Comparison of ENCODE assay signal across 17 mouse cellular contexts in the genomic region with DNA sequence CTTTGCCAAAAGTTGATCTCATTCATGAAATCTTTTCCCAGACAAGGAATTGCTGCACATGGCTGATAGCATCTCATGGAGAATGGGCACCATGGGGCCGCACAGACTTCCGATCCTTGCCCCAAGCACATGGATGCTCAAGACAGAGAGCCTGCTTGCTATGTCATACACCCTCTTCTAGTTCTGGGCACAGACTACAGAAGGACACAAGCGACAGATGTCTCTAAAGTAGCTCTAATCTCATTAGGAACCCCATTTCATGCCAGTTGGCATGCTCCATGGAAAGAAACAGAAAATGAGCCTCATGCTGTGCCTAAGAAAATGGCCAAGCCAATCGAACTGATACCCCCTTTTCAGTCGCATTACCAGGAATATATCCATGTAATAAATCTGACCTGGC.
DNase-seq lines count a peak whose midpoint lies in the region; ATAC-seq and TF ChIP-seq lines count a peak whose summit lies in the region.
"Had no signal": no experiment of that assay in that cellular context is flagged by ENCODE, and none has a peak within 500 bp of the region (broad histone marks: within the 10 kb centered on the region; RNA-seq: fewer than 3 reads in every experiment).

No protein-coding gene starts in this region.

- no peak for TF ChIP-seq CTCF in brain, embryonic 14.5 days (IDR thresholded peaks at IDR 0.05; ENCODE audit: borderline replicate concordance, extremely low read depth, insufficient read depth, insufficient read length)

- no peak overlapping the region for H3K4me2 ChIP-seq in hindbrain, embryonic 16.5 days (ENCODE audit: low read length)

- no peak for DNase-seq in hindbrain, embryonic 10.5 days (ENCODE audit: low spot score)
- peak; percentile 67 for DNase-seq in Muller cell, postnatal 12 days (ENCODE audit: inconsistent ontology term)
- DNase-seq in brain, embryonic 14.5 days (ENCODE audit: low read depth): peak; percentile 82
- peak; percentile 12 to 23 for DNase-seq in heart, postnatal 36 days
- no peak for DNase-seq in liver
- DNase-seq in adrenal gland, postnatal 36 days: no peak
- no peak for DNase-seq in left cerebral cortex, postnatal 25 days (ENCODE audit: low spot score in 2 of 2)
- DNase-seq: adrenal gland, adult 8-10 months; cerebellum, adult 9-10 months; kidney, adult 9 months; right cerebral cortex, adult 18-20 months; thymus, postnatal 36 days had no signal

- no peak overlapping the region for H3K27ac ChIP-seq in hindbrain, embryonic 16.5 days (ENCODE audit: low read depth, low read length)
- H3K27ac ChIP-seq in hindbrain, embryonic 10.5 days: no peak overlapping the region
- H3K27ac ChIP-seq: heart, adult 2 months; left cerebral cortex, adult 2 months had no signal

- TF ChIP-seq POLR2A in brain, embryonic 14.5 days (IDR thresholded peaks at IDR 0.05; ENCODE audit: borderline replicate concordance, extremely low read depth, insufficient read depth, insufficient read length, poor library complexity, severe bottlenecking): no peak

- no peak overlapping the region for H3K9ac ChIP-seq in hindbrain, embryonic 16.5 days (ENCODE audit: low read depth, low read length)

- no peaks in the 10 kb centered on the region for H3K27me3 ChIP-seq in hindbrain, embryonic 16.5 days (replicated peaks; ENCODE audit: control insufficient read depth, insufficient read depth, low read length)
- no peaks in the 10 kb centered on the region for H3K27me3 ChIP-seq in hindbrain, embryonic 10.5 days (ENCODE audit: insufficient read depth, poor library complexity, severe bottlenecking)

- ATAC-seq in hindbrain, embryonic 16.5 days: peak; percentile 84
- ATAC-seq: lung, postnatal 0 days had no signal

- peaks cover 12% of the 10 kb centered on the region for H3K4me1 ChIP-seq in hindbrain, embryonic 16.5 days (ENCODE audit: control insufficient read depth, insufficient read depth, low read depth, low read length)
- peaks cover 41% of the 10 kb centered on the region for H3K4me1 ChIP-seq in hindbrain, embryonic 10.5 days (replicated peaks)

- 53% methylated on average over 5 of the region's 5 CpGs for WGBS in hindbrain, embryonic 16.5 days
- WGBS in hindbrain, embryonic 10.5 days: 64% methylated on average over 5 of the region's 5 CpGs

- intact Hi-C loops in heart, postnatal 36 days (cut with DNase I): no loop called here
- intact Hi-C loops in left cerebral cortex, postnatal 25 days (cut with DNase I): no loop called here

- H3K36me3 ChIP-seq in hindbrain, embryonic 16.5 days (ENCODE audit: control insufficient read depth, insufficient read depth, low read length): no peaks in the 10 kb centered on the region
- no peaks in the 10 kb centered on the region for H3K36me3 ChIP-seq in hindbrain, embryonic 10.5 days

- H3K9me3 ChIP-seq in hindbrain, embryonic 16.5 days (ENCODE audit: control insufficient read depth, low read length): no peaks in the 10 kb centered on the region
- H3K9me3 ChIP-seq in hindbrain, embryonic 10.5 days: no peaks in the 10 kb centered on the region

- no peak overlapping the region for H3K4me3 ChIP-seq in hindbrain, embryonic 16.5 days (ENCODE audit: low read length)
- no peak overlapping the region for H3K4me3 ChIP-seq in hindbrain, embryonic 10.5 days
- H3K4me3 ChIP-seq: erythroblast, embryonic 14.5 days; heart, adult 2 months; left cerebral cortex, adult 2 months had no signal

Comparison
In these comparisons a context has a peak if more than half of its experiments do, and no peak if none do; other contexts are left out.
1. DNase-seq: peak in Muller cell, postnatal 12 days (single experiment), brain, embryonic 14.5 days (single experiment) and heart, postnatal 36 days (2 of 2); none in hindbrain, embryonic 10.5 days (single experiment), liver (single experiment), adrenal gland, postnatal 36 days (0 of 2) and left cerebral cortex, postnatal 25 days (0 of 2).